Mouse (Mus musculus) CH12.LX (cell line): ENCODE data around the gene Parp1. TPM values are rescaled to one million over a fixed set of nuclear protein-coding genes. Genes with fewer than 3 reads are reported as not detected.
A peak's percentile ranks its signal among the peaks of the same experiment; 100 is the strongest.

ENCODE experiments used
- DNase-seq: peaks from one replicate; pipeline ENCODE4 v3.0.0-alpha.2; 2013; ENCODE audit errors: extremely low read depth
- H3K27ac ChIP-seq: 2 replicates; pipeline ENCODE4 v1.5.1; 2012; ENCODE audit warnings: low read depth, mild to moderate bottlenecking, control low read depth, moderate library complexity; ENCODE audit not compliant: insufficient read depth
- H3K27me3 ChIP-seq: replicated peaks from 2 replicates; pipeline ENCODE3; 2012; ENCODE audit warnings: inconsistent platforms
- H3K36me3 ChIP-seq, 2 experiments: replicated peaks in 1 of 2; 2 replicates each; pipeline versions ENCODE3 to v1.6.1; 2012; ENCODE audit warnings: inconsistent platforms in 1 of 2, low read length in 1 of 2, mild to moderate bottlenecking in 1 of 2, mixed read lengths in 1 of 2, moderate library complexity in 1 of 2; ENCODE audit not compliant: control insufficient read depth in 1 of 2, insufficient read depth in 1 of 2
- H3K4me1 ChIP-seq, 2 experiments: 2 replicates each; pipeline ENCODE4 v1.6.1; 2012; ENCODE audit warnings: inconsistent platforms in 1 of 2, moderate library complexity in 1 of 2; ENCODE audit not compliant: insufficient read depth in 2 of 2, control insufficient read depth in 1 of 2
- H3K4me2 ChIP-seq: 2 replicates; pipeline ENCODE4 v1.6.1; 2012; ENCODE audit warnings: low read depth, mild to moderate bottlenecking, control low read depth; ENCODE audit not compliant: poor library complexity, insufficient read depth, severe bottlenecking
- H3K4me3 ChIP-seq, 3 experiments: fragments of 150-350 bp in 1 of 3; sonication (generic) in 1 of 3; replicated peaks in 1 of 3; 2 replicates each; pipeline versions ENCODE3 to v1.5.1; 2011 to 2012; ENCODE audit warnings: low read depth in 2 of 3, low read length in 2 of 3, mild to moderate bottlenecking in 2 of 3, moderate library complexity in 2 of 3, control low read depth in 1 of 3, improper control_type of control experiment in 1 of 3, inconsistent platforms in 1 of 3, mixed read lengths in 1 of 3; ENCODE audit not compliant: poor library complexity in 1 of 3
- H3K79me2 ChIP-seq: replicated peaks from 2 replicates; pipeline ENCODE4 v1.6.1; 2012; ENCODE audit warnings: mild to moderate bottlenecking, moderate library complexity; ENCODE audit not compliant: control insufficient read depth, poor library complexity, insufficient read depth, severe bottlenecking; ENCODE audit errors: extremely low read depth
- H3K9ac ChIP-seq: 2 replicates; pipeline ENCODE4 v1.6.1; 2012; ENCODE audit warnings: low read depth, mild to moderate bottlenecking, control low read depth, moderate library complexity; ENCODE audit not compliant: insufficient read depth
- H3K9me3 ChIP-seq: replicated peaks from 2 replicates; pipeline ENCODE3; 2012; ENCODE audit warnings: low read length, inconsistent platforms, mixed read lengths
- BHLHE40 ChIP-seq: IDR thresholded peaks from 2 replicates; pipeline ENCODE4 v1.6.1; 2011; ENCODE audit warnings: mild to moderate bottlenecking, low read depth, low read length, improper control_type of control experiment
- CTCF ChIP-seq, 2 experiments: IDR thresholded peaks in 1 of 2; conservative IDR thresholded peaks in 1 of 2; 2 replicates each; pipeline ENCODE4 v1.5.1; 2011 to 2012; ENCODE audit warnings: low read depth in 2 of 2, low read length in 2 of 2, improper control_type of control experiment in 1 of 2, inconsistent platforms in 1 of 2, mild to moderate bottlenecking in 1 of 2, moderate library complexity in 1 of 2
- E2F4 ChIP-seq: IDR thresholded peaks from 2 replicates; pipeline ENCODE4 v1.6.1; 2011; ENCODE audit warnings: low read depth, low read length, improper control_type of control experiment; ENCODE audit not compliant: insufficient replicate concordance
- ELF1 ChIP-seq: IDR thresholded peaks from 2 replicates; pipeline ENCODE4 v1.6.1; 2014; ENCODE audit warnings: low read depth, mild to moderate bottlenecking, inconsistent platforms, low read length, improper control_type of control experiment
- EP300 ChIP-seq: IDR thresholded peaks from 2 replicates; pipeline ENCODE4 v1.6.1; 2011; ENCODE audit warnings: low read length, improper control_type of control experiment
- ETS1 ChIP-seq: conservative IDR thresholded peaks from 2 replicates; pipeline ENCODE4 v1.6.1; 2012; ENCODE audit warnings: low read depth, mild to moderate bottlenecking, inconsistent platforms, low read length, improper control_type of control experiment, moderate library complexity
- JUN ChIP-seq: IDR thresholded peaks from 2 replicates; pipeline ENCODE4 v1.6.1; 2011; ENCODE audit warnings: low read depth, mild to moderate bottlenecking, low read length, improper control_type of control experiment, moderate library complexity; ENCODE audit not compliant: insufficient read depth
- MAX ChIP-seq: IDR thresholded peaks from 2 replicates; pipeline ENCODE4 v1.6.1; 2011; ENCODE audit warnings: low read length, improper control_type of control experiment
- MAZ ChIP-seq: IDR thresholded peaks from 2 replicates; pipeline ENCODE4 v1.6.1; 2012; ENCODE audit warnings: low read depth, mild to moderate bottlenecking, inconsistent platforms, low read length, improper control_type of control experiment, moderate library complexity
- MEF2A ChIP-seq: IDR thresholded peaks from 2 replicates; pipeline ENCODE4 v1.6.1; 2014; ENCODE audit warnings: low read depth, mild to moderate bottlenecking, inconsistent platforms, low read length, improper control_type of control experiment, borderline replicate concordance
- MXI1 ChIP-seq: IDR thresholded peaks from 2 replicates; pipeline ENCODE4 v1.6.1; 2011; ENCODE audit warnings: mild to moderate bottlenecking, low read depth, low read length, improper control_type of control experiment
- MYC ChIP-seq: IDR thresholded peaks from 2 replicates; pipeline ENCODE4 v1.6.1; 2011; ENCODE audit warnings: low read depth, mild to moderate bottlenecking, improper control_type of control experiment, low read length
- NRF1 ChIP-seq: IDR thresholded peaks from 2 replicates; pipeline ENCODE4 v1.6.1; 2014; ENCODE audit warnings: low read depth, mild to moderate bottlenecking, inconsistent platforms, low read length, improper control_type of control experiment, moderate library complexity
- PAX5 ChIP-seq: IDR thresholded peaks from 2 replicates; pipeline ENCODE4 v1.6.1; 2012; ENCODE audit warnings: low read length, inconsistent platforms, mixed read lengths
- POLR2AphosphoS2 ChIP-seq: IDR thresholded peaks from 2 replicates; pipeline ENCODE4 v1.6.1; 2011; ENCODE audit warnings: low read depth, low read length, improper control_type of control experiment
- RCOR1 ChIP-seq: conservative IDR thresholded peaks from 2 replicates; pipeline ENCODE4 v1.6.1; 2012; ENCODE audit warnings: low read depth, mild to moderate bottlenecking, inconsistent platforms, low read length, improper control_type of control experiment
- TCF12 ChIP-seq: IDR thresholded peaks from 2 replicates; pipeline ENCODE4 v1.6.1; 2014; ENCODE audit warnings: low read depth, mild to moderate bottlenecking, inconsistent platforms, low read length, improper control_type of control experiment
- UBTF ChIP-seq: IDR thresholded peaks from 2 replicates; pipeline ENCODE4 v1.6.1; 2012; ENCODE audit warnings: low read depth, mild to moderate bottlenecking, inconsistent platforms, low read length, improper control_type of control experiment, moderate library complexity
- USF1 ChIP-seq: IDR thresholded peaks from 2 replicates; pipeline ENCODE4 v1.6.1; 2014; ENCODE audit warnings: low read depth, mild to moderate bottlenecking, inconsistent platforms, low read length, improper control_type of control experiment
- ZC3H11A ChIP-seq: IDR thresholded peaks from 2 replicates; pipeline ENCODE4 v1.6.1; 2012; ENCODE audit warnings: low read depth, mild to moderate bottlenecking, inconsistent platforms, low read length, improper control_type of control experiment
- ZKSCAN1 ChIP-seq: IDR thresholded peaks from 2 replicates; pipeline ENCODE4 v1.6.1; 2012; ENCODE audit warnings: low read depth, inconsistent platforms, low read length, improper control_type of control experiment, borderline replicate concordance
- ZMIZ1 ChIP-seq: IDR thresholded peaks from 2 replicates; pipeline ENCODE4 v1.6.1; 2012; ENCODE audit warnings: low read depth, mild to moderate bottlenecking, inconsistent platforms, low read length, improper control_type of control experiment
- ZNF384 ChIP-seq: IDR thresholded peaks from 2 replicates; pipeline ENCODE4 v1.6.1; 2012; ENCODE audit warnings: low read depth, low read length, improper control_type of control experiment, inconsistent platforms
- dilution Hi-C: fragments of 300-500 bp; cut with MboI; formaldehyde crosslinking; loops from 2 replicates; pipeline ENCODE4 v1.14.3; 2020; ENCODE audit warnings: low sequenced_read_pairs; ENCODE audit not compliant: extremely low pct_unique_long_range_greater_than_20kb, extremely low pct_ligation_motif_present
- in situ Hi-C: fragments of 300-500 bp; cut with MboI; formaldehyde crosslinking; loops from 3 replicates; pipeline ENCODE4 v1.14.3; 2019; ENCODE audit warnings: low sequenced_read_pairs, low pct_ligation_motif_present, low pct_unique_long_range_greater_than_20kb, mixed read lengths
- polyA plus RNA-seq: library from polyadenylated mRNA; unstranded; fragments of >175 nt; gene quantifications from 2 replicates; pipeline ENCODE4 v1.2.1, GENCODE M21; 2012; ENCODE audit warnings: low read depth; ENCODE audit not compliant: insufficient read length
- total RNA-seq, 2 experiments: library from RNA; depleted of rRNA; stranded (reverse); fragments of 300-350 nt in 1 of 2; fragments of >200 nt in 1 of 2; gene quantifications; 2 replicates each; pipeline ENCODE4 v1.2.3; 2012 to 2014

The Parp1 gene
- total and polyA plus RNA-seq, 3 experiments: 310 to 313 (median 310) TPM

DNA sequence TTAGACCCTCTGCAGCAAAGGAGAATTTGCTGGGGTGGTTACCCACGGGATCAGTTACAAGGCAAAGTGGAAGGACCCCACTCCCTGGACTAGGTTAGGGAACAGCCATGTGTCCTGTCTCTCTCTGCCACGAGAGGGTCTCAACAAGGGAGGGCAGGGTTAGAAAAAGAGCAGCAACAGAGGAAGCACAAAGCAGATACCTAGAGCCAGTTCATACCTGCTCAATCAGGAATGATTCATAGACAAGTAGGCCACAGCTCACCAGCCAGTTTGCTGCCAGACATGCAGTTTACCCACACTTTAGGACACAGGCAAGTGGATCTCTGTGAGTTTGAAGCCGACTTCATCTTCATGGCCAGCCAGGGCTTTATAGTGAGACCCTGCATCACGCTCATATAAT is 963 bp upstream of the Parp1 start:
- Histone ChIP-seq H3K27ac (no peak overlapping the region), H3K4me2 (no peak overlapping the region), H3K27me3 (no peaks in the 10 kb centered on the region), H3K79me2 (peaks cover 38% of the 10 kb centered on the region), H3K9me3 (no peaks in the 10 kb centered on the region), H3K9ac (no peak overlapping the region), H3K4me3 (no peak overlapping the region), H3K4me1 (peaks cover 23 to 47% of the 10 kb centered on the region in 2 experiments), H3K36me3 (peaks cover 0 to 21% of the 10 kb centered on the region in 2 experiments)
- dilution Hi-C loops: no loop called here
- DNase-seq: no peak
- TF ChIP-seq TCF12 (no peak), ELF1 (no peak), E2F4 (no peak), POLR2AphosphoS2 (no peak), ZC3H11A (no peak), NRF1 (no peak), BHLHE40 (no peak), ZKSCAN1 (no peak), CTCF (conservative IDR thresholded peaks at IDR 0.05 in 1 of 2, IDR thresholded peaks at IDR 0.05 in 1 of 2; ENCODE audit: low read depth in 2 of 2, low read length in 2 of 2) (no peak), ZMIZ1 (no peak), MAX (no peak), MEF2A (no peak), UBTF (no peak), MYC (no peak), PAX5 (no peak), MAZ (no peak), JUN (no peak), EP300 (no peak), ZNF384 (no peak)
- TF ChIP-seq, all 38 proteins: peak for 0
- in situ Hi-C loops: no loop called here

DNA sequence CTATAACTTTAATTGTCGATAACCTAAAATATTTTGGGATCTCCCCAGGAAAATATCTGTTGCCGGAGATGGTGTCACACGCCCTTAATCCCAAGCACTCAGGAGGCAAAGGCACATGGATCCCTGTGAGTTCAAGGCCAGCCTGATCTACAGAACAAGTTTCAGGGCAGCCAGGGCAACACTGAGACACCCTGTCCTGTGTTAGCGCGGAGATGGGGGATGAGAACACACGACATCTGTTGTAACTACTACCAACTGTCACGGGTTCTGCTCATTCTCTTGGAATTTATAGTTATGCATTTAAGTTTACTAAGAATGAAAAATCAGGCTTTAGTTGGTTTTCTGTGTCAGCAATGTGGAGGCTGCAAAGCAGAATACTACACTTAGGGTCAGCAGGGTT is 476 bp upstream of the Parp1 start:
- DNase-seq: no peak
- H3K9me3 ChIP-seq: no peaks in the 10 kb centered on the region
- no peak for TF ChIP-seq ZKSCAN1
- no peak for TF ChIP-seq PAX5
- TF ChIP-seq MAZ: no peak
- no peak for TF ChIP-seq MXI1
- no peak for TF ChIP-seq BHLHE40
- no peak for TF ChIP-seq UBTF
- no peak for TF ChIP-seq RCOR1
- TF ChIP-seq ETS1: no peak
- TF ChIP-seq CTCF (conservative IDR thresholded peaks at IDR 0.05 in 1 of 2, IDR thresholded peaks at IDR 0.05 in 1 of 2; ENCODE audit: low read depth in 2 of 2, low read length in 2 of 2): no peak
- no peak for TF ChIP-seq TCF12
- TF ChIP-seq USF1: no peak
- dilution Hi-C loops: no loop called here
- peaks cover 0 to 25% of the 10 kb centered on the region in 2 experiments for H3K36me3 ChIP-seq
- H3K79me2 ChIP-seq: peaks cover 43% of the 10 kb centered on the region
- in situ Hi-C loops: no loop called here
- peaks cover 25 to 51% of the 10 kb centered on the region in 2 experiments for H3K4me1 ChIP-seq
- H3K9ac ChIP-seq: 0 out of 2 replicates have a peak overlapping the region, but pooled peaks have one; percentile 47
- H3K4me2 ChIP-seq: peak overlapping the region; percentile 64
- no peak overlapping the region for H3K27ac ChIP-seq
- H3K27me3 ChIP-seq: no peaks in the 10 kb centered on the region
- H3K4me3 ChIP-seq: peak overlapping the region; percentile 10 to 84 (median 30)
